Mouse (Mus musculus) hematopoietic multipotent progenitor cell, adult 10-12 weeks (in vitro differentiated cells): ENCODE results near the gene Hoxa7. TPM values are rescaled to one million over a fixed set of nuclear protein-coding genes. Genes with fewer than 3 reads are reported as not detected.

Experiments used
- polyA plus RNA-seq: library from polyadenylated mRNA; stranded (reverse); fragments of >175 nt; gene quantifications from 2 replicates; pipeline ENCODE4 v1.2.3, GENCODE M21; 2012; ENCODE audit warnings: low replicate concordance

The Hoxa7 gene
- polyA plus RNA-seq: 1.9 and 4.9 TPM in 2 replicates

DNA sequence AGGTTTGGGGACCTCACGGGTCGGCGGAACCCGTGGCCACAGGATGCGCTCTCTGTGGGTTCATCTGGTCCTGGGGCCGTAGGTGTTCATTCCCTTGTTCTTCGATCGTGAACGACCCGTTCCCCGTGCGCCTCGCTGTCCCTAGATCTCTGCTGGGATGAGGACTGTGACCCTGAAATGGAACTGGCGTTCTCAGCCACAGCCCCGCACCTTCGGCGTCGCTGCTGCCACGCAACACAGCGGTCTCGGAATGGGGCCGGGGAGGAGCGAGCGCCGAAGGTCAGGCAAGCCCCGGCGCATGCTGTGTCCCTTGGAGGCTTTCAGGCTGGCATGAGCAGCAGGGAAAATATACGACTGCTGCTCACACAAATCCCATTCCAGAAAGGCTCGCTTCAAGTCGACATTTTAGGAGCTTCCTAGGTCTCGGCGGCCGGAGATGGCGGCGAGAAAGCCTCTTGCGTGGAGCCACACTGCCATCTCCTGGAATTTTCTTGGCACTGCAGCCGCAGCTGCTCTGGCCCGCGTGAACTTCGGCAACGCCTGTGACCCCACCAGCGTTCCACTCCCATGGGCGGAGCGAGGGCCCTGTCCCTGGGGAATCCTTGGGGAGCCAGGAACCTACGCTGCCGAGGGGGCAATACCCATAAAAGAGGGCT is at the start of gene Hoxa7:
Gene Hoxa7, minus strand, starts transcription at position 518 of the 656 bp plus-strand sequence.

DNA sequence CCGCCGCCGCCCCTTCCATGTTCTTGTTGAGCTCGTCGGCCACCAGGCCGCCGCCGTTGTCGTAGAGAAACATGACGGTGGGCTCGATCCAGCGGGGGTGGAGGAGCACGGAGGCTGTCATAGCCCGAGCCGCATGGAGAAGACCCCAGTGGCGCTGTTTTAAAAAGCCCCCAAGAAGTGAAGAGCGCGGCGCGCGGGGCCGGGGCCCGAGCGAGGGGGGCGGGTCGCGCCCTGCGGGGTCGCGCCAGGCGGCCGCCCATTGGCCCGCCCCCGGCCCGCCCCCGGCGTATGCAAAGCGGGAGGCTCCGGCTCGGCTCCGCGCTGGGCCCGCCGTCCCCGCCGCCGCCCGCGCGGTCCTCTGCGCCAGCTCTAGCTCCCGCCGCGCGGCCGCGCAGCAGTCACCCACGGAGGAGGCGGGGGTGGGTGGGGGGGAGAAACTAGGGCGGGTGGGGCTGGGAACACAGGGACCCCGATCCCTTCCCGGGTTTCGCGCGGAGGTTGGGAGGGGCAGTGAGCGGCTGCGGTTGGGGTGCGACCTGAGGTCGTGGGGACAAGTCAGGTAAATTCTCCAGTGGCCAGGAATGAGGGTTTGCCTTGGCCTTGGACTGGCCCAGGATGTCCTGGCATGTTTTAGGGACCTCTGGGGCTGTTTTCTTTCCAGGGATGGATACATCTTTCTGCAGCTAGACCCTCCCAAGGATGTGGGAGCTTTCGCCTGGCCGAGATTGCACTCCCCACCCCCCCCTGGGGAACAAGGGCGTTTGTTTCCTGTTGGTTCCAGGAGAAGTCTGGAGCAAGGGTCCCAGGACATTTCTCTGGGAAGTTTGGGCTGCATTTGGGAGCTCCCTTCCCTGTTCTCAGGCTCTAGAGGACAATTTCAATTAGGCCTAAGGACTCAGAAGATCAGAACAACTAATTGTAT is 39.3 kb upstream of the Hoxa7 start, which contains the start of gene Hoxa13:
Gene Hoxa13, minus strand, starts transcription at position 227 of the 922 bp plus-strand sequence.

DNA sequence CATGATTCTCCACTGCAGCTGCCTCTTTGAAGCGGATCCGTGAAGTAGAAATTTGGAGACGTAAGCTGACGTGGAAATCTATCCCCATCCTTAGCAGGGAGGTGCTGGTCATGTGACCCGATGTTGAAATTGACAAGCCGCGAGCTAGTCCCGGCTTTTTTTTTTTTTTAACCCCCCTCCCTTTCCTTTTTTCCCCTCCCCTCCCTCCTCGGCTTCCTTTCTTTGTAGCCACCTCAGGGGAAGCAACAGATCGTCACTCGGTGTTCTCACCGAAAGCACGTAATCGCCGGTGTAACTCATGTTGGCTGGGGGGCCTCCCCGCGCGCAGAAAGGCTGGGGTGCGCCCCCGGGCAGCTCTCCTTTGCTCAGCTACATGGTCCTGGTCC is 24.1 kb upstream of the Hoxa7 start, which contains the start of gene Hoxa11:
Gene Hoxa11, minus strand, starts transcription at position 54 of the 386 bp plus-strand sequence.

DNA sequence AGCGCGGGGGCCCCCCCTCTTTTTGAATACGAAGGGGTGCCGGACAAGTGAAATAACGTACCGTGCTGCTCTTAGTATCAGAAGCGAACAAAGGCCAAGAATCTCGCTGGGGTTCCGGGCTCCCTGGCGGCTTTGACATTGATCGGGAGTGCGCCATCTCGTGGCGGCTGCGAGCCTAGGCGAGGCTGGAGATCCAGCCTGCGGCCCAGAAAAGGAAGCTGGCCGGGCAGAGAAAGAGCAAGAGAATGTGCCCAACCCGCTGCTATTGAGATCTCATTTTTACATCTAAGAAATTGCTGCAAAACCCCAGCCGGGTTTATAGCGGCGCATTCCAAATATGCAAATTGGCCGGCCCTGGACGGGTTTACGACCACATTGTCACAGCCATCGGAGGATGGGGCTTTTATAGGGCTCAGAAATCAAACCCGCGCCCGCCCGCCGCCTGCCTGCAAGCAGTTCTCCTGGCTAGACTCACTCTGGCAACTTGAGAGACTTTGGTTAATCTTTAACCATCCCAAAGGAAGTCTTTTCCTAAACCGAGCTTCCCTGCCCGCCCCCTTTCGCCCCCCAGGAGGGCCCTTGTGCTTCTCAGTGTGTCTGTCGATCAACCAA is 18.8 kb upstream of the Hoxa7 start, which contains the start of gene Hoxa10:
Gene Hoxa10, minus strand, starts transcription at position 466 of the 612 bp plus-strand sequence.

DNA sequence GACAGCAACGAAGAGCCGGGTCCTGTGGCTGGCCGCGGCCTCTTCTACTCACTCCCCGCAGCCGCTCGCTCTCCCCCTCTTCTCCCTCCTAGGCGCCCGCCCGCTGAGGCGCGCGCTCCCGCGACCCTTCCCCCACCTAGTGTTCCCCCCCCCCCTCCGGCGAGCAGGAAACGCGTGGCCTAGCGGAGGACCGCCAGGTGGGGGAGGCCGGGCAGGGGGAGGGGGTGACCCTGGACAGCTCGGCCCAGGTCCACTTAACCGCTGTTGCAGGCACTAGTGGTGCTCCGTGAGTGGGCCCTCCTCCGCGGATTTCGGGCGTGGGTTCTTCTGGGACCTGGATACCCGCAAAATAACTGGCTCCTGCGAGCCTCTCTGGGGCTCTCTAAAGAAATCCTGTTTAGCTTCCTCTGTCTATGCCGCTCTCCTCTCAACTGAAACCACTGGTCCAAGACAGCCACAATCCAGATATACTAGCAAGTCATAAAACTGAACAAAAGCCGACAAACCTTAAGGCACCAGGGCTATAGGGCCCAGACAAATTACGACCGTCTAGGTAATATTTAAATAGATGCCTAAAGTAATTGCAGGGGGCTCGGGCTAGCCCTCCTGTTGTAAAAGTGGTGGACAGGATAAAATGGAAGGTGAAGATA is 9.0 kb upstream of the Hoxa7 start, which contains the start of gene Hoxa9:
Gene Hoxa9, minus strand, starts transcription at position 574 of the 650 bp plus-strand sequence.

DNA sequence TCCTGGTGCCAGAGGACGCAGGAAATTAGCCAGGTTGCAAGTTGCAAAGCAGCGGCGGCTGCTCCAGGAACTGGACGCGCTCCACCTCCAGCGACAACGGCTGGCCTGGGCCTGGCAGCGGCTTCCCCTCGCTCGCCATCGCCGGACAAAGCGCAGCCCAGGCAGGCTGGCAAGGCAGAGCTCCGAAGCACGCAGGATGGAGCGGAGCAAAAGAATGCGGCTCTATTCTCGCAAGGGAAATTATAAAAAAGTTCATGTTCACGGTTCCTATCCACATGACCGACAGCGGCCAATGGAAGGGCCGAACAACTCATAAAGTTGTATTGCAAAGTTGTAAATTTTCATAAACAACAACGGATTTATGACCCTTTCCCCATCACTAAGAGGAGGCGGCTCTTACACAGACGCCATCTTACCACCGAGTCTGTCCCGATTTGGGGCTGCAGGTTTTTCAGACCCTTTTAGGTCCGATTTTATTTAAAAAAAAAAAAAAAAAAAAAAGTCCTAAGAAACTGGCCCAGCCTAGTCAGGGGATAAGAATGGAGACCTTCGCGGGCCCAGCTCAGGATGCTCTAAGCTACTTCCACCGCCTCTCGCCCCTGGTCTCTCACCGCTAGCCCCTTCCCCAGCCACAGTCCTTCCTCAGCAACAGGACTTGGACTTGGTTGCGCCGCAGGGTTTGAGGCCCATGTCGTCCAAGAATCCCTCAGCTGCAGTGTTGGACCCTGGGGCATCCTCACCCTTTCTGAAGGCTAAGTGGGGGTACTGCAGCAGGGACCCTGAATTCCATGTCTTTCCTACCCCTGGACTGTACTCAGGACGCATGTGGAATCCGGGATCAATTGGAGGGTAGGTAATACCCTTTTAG is 8.3 kb downstream of the Hoxa7 start, which contains the start of the genes Hoxa3 and Gm28308:
Gene Hoxa3, minus strand, starts transcription at position 218 of the 868 bp plus-strand sequence.
Gene Gm28308, minus strand, starts transcription at position 221 of the 868 bp plus-strand sequence.

DNA sequence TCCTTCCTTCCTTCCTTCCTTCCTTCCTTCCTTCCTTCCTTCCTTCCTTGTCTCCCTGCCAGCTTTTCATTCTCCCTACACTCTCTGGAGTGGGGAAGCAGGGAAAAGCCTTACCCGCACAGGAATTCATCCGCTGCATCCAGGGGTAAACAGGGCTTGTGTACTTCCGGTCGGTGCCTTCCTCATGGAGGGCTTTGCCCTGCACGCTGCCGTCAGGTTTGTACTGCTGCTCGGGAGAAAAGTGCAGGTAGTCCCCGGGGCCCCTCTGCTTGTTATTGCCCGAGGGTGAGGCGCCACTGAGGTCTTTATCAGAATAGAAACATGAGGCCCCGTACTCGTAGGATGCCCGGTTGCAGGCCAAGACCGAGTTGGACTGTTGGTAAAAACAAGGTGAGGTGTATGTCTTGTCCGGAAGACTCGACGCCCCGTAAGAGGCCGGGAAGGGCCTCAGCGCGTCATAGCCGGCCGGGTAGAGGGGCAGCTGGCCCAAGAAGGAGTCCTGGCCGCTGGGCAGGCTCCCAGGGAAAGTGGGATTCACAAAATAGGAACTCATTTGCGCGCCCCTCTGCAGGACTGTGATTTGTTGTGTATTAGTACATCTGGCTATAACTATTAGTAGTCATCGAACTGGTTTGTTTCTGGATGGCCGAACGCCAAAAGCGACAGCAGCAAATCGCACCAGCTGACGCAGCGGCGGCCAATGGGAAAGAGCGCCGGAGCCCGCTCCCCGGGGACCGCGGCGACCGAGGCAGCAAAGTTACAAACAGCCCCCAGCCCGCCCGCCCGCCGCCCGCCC is 13.4 kb downstream of the Hoxa7 start, which contains the start of gene Hoxa6:
Gene Hoxa6, minus strand, starts transcription at position 651 of the 796 bp plus-strand sequence.

DNA sequence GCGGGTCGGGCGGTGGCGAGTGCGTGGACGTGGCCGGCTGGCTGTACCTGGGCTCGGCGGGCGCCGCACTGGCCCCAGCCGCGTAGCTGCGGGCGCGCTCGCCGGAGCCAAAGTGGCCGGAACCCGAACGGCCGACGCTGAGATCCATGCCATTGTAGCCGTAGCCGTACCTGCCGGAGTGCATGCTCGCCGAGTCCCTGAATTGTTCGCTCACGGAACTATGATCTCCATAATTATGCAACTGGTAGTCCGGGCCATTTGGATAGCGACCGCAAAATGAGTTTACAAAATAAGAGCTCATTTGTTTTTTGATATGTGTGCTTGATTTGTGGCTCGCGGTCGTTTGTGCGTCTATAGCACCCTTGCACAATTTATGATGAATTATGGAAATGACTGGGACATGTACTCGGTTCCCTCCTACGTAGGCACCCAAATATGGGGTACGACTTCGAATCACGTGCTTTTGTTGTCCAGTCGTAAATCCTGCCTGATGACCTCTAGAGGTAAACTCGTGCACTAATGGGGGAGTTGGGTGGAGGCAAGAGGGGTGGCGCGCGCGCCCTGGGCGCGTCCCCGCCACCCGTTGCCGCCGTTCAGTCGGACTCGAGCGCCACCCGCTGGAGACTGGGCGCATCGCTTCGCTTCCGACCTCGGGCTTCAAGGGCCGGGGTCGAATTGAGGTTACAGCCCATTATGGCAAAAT is 17.5 kb downstream of the Hoxa7 start, which contains the start of gene Hoxa5:
Gene Hoxa5, minus strand, starts transcription at position 538 of the 703 bp plus-strand sequence.

DNA sequence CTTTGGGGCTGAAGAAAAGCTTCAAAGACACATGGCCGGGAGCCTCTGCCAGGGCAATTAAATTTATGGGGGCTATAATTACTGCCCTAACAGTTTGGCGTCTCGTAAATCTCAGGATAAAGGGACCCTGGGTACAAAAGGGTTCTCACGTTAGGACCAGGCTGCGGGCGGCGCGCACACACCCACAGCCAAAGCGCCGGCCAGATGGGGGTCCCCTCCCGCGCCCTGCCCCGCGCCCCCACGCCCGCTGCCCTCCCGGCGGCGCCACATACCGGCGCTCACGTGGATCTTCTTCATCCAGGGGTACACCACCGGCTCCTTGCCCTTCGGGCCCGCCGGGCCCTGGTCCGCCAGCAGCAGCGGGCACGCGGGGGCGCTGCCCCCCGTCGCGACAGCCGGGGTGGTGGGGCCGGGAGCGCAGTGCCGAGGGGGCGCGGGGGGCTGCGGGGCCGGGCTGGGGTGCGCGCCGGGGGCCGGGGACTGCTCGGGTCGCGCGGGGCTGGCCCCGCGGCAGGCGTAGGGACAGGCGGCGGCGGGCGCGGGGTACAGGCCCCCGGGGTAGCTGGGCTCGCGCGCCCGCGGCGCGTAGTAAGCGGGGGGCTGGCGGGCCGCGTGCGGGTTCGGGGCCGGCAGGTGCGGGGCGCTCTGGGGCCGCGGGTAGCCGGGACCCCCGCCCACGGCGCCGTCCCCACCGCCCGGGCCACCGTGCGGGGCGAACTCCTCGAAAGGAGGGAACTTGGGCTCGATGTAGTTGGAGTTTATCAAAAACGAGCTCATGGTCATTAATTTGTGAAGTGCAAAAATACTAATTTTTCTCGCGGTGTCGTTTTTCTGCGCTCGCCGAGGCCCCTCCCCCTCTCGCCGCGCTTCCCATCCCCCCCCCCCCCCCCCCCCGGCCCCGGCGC is 30.5 kb downstream of the Hoxa7 start, which contains the start of gene Hoxa4:
Gene Hoxa4, minus strand, starts transcription at position 848 of the 905 bp plus-strand sequence.

DNA sequence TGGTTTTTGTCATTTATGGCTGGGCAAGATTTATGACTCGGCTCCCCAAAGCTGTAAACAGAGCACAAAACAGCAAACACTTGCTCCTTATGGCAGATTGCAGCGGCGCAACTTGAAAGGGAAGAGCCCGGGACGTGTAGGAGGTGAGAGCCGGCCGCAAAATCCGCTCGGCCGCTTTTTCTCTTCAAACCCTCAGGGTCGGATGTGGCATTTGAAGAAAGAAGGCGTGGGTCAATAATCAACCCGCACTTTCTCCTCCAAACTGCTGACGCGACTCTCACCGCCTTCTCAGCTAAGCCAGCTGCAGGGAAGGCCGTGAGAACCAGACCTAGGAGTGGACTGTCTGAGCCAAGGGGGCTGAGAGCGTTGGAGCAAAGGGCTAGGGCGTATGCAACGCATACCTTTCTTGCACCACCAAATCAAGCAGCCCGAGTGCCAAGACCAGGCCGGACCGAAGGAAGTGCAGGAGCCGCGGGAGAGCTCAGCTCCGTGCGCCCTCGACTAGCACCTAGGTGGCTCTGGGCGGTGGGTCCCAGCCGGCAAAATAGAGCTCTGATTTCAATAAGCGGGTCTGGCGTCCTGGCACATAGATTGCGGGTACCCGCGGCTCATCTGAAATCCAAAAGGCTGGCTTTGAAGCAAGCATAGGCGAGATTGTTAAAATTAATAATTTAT is 44.5 kb downstream of the Hoxa7 start, which contains the start of gene 5730596B20Rik:
Gene 5730596B20Rik, plus strand, starts transcription at position 438 of the 675 bp plus-strand sequence.

DNA sequence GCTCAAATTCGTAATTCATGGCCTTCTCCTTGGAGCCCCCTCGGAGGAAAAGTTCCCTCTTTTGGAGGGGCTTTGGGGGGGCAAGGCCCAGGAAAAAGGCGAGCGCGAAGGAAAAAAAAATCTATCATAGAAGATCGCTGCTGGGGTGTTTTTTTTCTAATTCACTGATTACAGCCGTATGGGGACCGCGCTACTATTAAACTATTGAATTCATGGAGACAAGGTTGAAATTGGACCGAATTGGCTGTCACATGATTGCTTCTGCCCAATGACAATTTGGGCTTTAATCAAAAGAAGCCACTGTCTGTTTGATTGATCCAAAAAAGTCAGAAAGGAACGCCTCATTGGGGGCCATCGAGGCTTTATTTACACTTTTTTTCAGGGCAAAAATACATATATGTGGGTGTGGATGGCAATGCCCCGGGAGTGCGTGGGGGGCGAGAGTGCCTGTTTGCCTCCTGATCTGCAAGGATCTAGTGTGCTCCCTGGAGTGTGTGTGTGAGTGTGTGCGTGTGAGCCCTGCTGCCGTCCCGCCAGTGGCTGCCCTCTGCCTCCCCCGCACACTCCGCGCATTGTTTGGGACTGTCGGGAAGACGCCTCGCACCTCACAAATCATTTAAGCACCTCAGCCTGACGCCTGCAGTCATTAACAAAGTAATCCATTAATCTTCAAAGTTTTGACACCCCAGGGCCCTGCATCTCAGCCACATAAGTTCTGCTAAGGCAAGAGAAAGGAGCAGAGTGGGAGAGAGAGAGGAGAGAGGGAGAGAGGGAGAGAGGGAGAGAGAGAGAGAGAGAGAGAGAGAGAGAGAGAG is 56.8 kb downstream of the Hoxa7 start, which contains the start of gene Hoxa2:
Gene Hoxa2, minus strand, starts transcription at position 206 of the 815 bp plus-strand sequence.

Other genes starting within 250 kb of the Hoxa7 start
- gene Skap2, start 209.3 kb downstream of the Hoxa7 start, polyA plus RNA-seq: 5.0 and 6.7 TPM in 2 replicates
- gene Hoxa1, start 63.5 kb downstream of the Hoxa7 start, polyA plus RNA-seq: 0.08 TPM in 1 of 2 replicates, not detected in the other
- 0.08 and 0.29 TPM in 2 replicates for gene Hoxa2, start 57.0 kb downstream of the Hoxa7 start, polyA plus RNA-seq
- not detected in 2 replicates for gene 5730596B20Rik, start 44.4 kb downstream of the Hoxa7 start, polyA plus RNA-seq
- gene Hoxa4, start 30.1 kb downstream of the Hoxa7 start, polyA plus RNA-seq: 0.30 and 0.90 TPM in 2 replicates
- 0.49 and 0.99 TPM in 2 replicates for gene Hoxa5, start 17.3 kb downstream of the Hoxa7 start, polyA plus RNA-seq
- gene Hoxa6, start 13.1 kb downstream of the Hoxa7 start, polyA plus RNA-seq: 0.24 and 1.5 TPM in 2 replicates
- 0.93 and 2.4 TPM in 2 replicates for gene Hoxa3, start 8.5 kb downstream of the Hoxa7 start, polyA plus RNA-seq
- gene Gm28308, start 8.5 kb downstream of the Hoxa7 start, polyA plus RNA-seq: 0.20 TPM in 1 of 2 replicates, not detected in the other
- 0.96 and 1.6 TPM in 2 replicates for gene Hoxa9, start 9.2 kb upstream of the Hoxa7 start, polyA plus RNA-seq
- gene Hoxa10, start 19.0 kb upstream of the Hoxa7 start, polyA plus RNA-seq: not detected in 2 replicates
- gene Hoxa11, start 24.0 kb upstream of the Hoxa7 start, polyA plus RNA-seq: not detected in 2 replicates
- not detected in 2 replicates for gene Hoxa13, start 39.0 kb upstream of the Hoxa7 start, polyA plus RNA-seq
- not detected in 2 replicates for gene Evx1, start 91.6 kb upstream of the Hoxa7 start, polyA plus RNA-seq